Mouse (Mus musculus) hindbrain, embryonic 14.5 days (tissue): ENCODE measurements at regions not wholly inside any gene's neighbourhood (a gene's known extent, or its start where the extent isn't known, plus 50 kb on each side); places are given as distances from the start of the nearest gene placed in this dataset.
"Not testable (repeated sequence)": the region's sequence is repeated elsewhere in the genome, so short reads cannot be mapped to it uniquely, and the experiment has no call there.

Experiments
- ATAC-seq: fragments of 200-750 bp; cut with Nextera tagmentation; 2 replicates; pipeline ENCODE4 v1.8.0; 2017; ENCODE audit warnings: moderate number of reproducible peaks, mild to moderate bottlenecking, moderate TSS enrichment, moderate library complexity; ENCODE audit not compliant: low FRiP score
- DNase-seq: peaks from one replicate; pipeline ENCODE4 v3.0.0-alpha.2; 2015; ENCODE audit warnings: low spot score
- H3K27ac ChIP-seq: fragments of 300-500 bp; sonication (generic); 2 replicates; pipeline ENCODE4 v1.5.1; 2014; ENCODE audit warnings: mild to moderate bottlenecking, moderate library complexity
- H3K27me3 ChIP-seq: fragments of 300-500 bp; sonication (generic); 2 replicates; pipeline ENCODE4 v1.6.1; 2014; ENCODE audit warnings: mild to moderate bottlenecking, low read length, mixed read lengths; ENCODE audit not compliant: control insufficient read depth, insufficient read depth
- H3K36me3 ChIP-seq: fragments of 300-500 bp; sonication (generic); replicated peaks from 2 replicates; pipeline ENCODE4 v1.6.1; 2014; ENCODE audit not compliant: control insufficient read depth, insufficient read depth
- H3K4me1 ChIP-seq: fragments of 300-500 bp; sonication (generic); replicated peaks from 2 replicates; pipeline ENCODE4 v1.6.1; 2014; ENCODE audit warnings: antibody characterized with exemption, low read length, mixed read lengths; ENCODE audit not compliant: control insufficient read depth, insufficient read depth
- H3K4me2 ChIP-seq: fragments of 300-500 bp; sonication (generic); replicated peaks from 2 replicates; pipeline ENCODE4 v1.6.1; 2014; ENCODE audit warnings: mild to moderate bottlenecking, moderate library complexity
- H3K4me3 ChIP-seq: fragments of 300-500 bp; sonication (generic); replicated peaks from 2 replicates; pipeline ENCODE4 v1.5.1; 2014; ENCODE audit warnings: mild to moderate bottlenecking, low read length
- H3K9ac ChIP-seq: fragments of 300-500 bp; sonication (generic); 2 replicates; pipeline ENCODE4 v1.6.1; 2014
- H3K9me3 ChIP-seq: fragments of 300-500 bp; sonication (generic); 2 replicates; pipeline ENCODE4 v1.6.1; 2016; ENCODE audit warnings: low read length; ENCODE audit not compliant: control insufficient read depth
- WGBS: fragments of 180-500 bp; shearing (Covaris S2); extraction: QIAGEN DNeasy Blood & Tissue Kit; methylation state at CpG from one replicate; pipeline ENCODE4 v1.1.7; 2014; 5-methylcytosine and 5-hydroxymethylcytosine counted together

DNA sequence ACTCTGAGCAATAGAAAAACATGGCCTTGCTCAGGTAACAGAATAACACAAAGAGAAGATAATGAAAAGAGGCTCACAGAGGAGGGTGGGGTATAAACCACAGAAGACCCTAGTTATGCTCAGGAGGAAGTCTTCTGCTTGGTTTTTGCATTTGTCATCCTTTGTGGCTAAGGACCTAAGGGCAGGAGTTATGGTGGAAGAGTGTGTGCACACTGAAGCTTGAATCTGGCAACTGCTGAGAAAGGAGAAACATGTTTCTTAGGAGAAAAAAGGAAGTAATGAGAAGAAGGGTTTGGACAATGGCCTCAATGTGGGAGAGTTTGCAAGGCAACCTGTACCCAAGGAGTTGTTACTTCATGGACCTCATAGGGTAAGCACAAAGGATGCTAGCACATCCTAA, 106.8 kb upstream of the Nyap2 start:
- ATAC-seq (no peak), DNase-seq (no peak)
- H3K9ac ChIP-seq, result no peak overlapping the region
- no peaks in the 10 kb centered on the region for H3K36me3 ChIP-seq
- H3K4me2 ChIP-seq, result no peak overlapping the region
- H3K27ac ChIP-seq, result no peak overlapping the region
- no peak overlapping the region for H3K4me3 ChIP-seq
- no peaks in the 10 kb centered on the region for H3K9me3 ChIP-seq
- no peaks in the 10 kb centered on the region for H3K4me1 ChIP-seq
- H3K27me3 ChIP-seq, result no peaks in the 10 kb centered on the region

DNA sequence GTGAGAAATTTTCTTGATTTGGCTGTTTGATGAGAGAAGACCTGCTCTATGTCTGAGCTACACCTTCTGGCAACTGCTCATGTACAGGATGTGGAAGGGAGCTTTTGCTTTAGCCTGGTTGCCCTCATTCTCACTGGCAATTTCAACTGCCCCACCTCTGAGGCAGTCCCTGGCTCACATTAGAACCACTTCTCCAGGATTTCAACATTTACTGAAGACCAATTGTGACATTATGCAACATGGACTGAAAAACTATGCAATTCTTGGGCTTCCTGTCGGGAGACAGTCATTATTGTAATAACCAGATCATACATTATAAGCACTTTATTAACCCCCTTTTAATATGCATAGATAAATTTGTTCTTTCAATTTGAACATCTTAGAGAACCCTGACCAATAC, 107.6 kb upstream of the Nyap2 start:
- H3K27me3 ChIP-seq, result no peaks in the 10 kb centered on the region
- no peaks in the 10 kb centered on the region for H3K9me3 ChIP-seq
- no peak overlapping the region for H3K4me2 ChIP-seq
- no peaks in the 10 kb centered on the region for H3K4me1 ChIP-seq
- no peak for DNase-seq
- H3K4me3 ChIP-seq, result no peak overlapping the region
- no peak for ATAC-seq
- H3K36me3 ChIP-seq, result no peaks in the 10 kb centered on the region
- H3K9ac ChIP-seq, result no peak overlapping the region
- no peak overlapping the region for H3K27ac ChIP-seq
- 80% methylated on average over 1 of the region's 1 CpGs for WGBS

DNA sequence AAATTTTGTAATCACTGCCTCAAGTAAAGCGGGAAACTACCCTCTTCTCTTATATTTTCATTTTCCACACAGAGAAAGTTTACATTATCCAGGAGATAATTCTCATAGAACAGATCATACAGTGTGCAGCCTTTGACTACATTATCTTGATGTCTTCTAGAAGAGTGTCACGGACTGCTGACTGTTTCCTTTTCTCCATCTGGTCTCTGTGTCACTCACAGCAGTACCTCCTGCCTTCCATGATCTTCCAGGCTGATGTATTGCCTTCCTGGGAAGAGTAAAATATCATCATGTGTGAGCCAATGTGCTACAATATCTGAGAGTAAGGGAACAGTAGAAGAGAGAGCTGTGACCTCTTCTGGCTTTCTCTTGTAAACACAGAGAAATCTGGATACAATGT, 111.0 kb upstream of the Nyap2 start:
- no peak for DNase-seq
- H3K9me3 ChIP-seq, result no peaks in the 10 kb centered on the region
- H3K4me2 ChIP-seq, result no peak overlapping the region
- ATAC-seq, result no peak
- 89% methylated on average over 2 of the region's 2 CpGs for WGBS
- no peaks in the 10 kb centered on the region for H3K27me3 ChIP-seq
- no peaks in the 10 kb centered on the region for H3K4me1 ChIP-seq
- no peak overlapping the region for H3K9ac ChIP-seq
- no peak overlapping the region for H3K4me3 ChIP-seq
- H3K36me3 ChIP-seq, result no peaks in the 10 kb centered on the region
- H3K27ac ChIP-seq, result no peak overlapping the region

- WGBS, result 93% methylated on average over 5 of the region's 5 CpGs
- Histone ChIP-seq H3K4me2 (no peak overlapping the region), H3K9ac (no peak overlapping the region), H3K36me3 (no peaks in the 10 kb centered on the region), H3K27ac (no peak overlapping the region), H3K4me3 (no peak overlapping the region), H3K27me3 (no peaks in the 10 kb centered on the region), H3K4me1 (no peaks in the 10 kb centered on the region), H3K9me3 (no peaks in the 10 kb centered on the region)
- no peak for DNase-seq
- ATAC-seq, result no peak
Measured at GRCm38 (mm10) chr1:80964376-80964775, 112.4 kb upstream of the Nyap2 start.

- no peaks in the 10 kb centered on the region for H3K9me3 ChIP-seq
- H3K9ac ChIP-seq, result no peak overlapping the region
- no peaks in the 10 kb centered on the region for H3K36me3 ChIP-seq
- H3K4me1 ChIP-seq, result no peaks in the 10 kb centered on the region
- H3K27ac ChIP-seq, result no peak overlapping the region
- no peak; the same call in 1 of the 2 replicates for ATAC-seq
- H3K27me3 ChIP-seq, result no peaks in the 10 kb centered on the region
- no peak for DNase-seq
- H3K4me3 ChIP-seq, result no peak overlapping the region
- H3K4me2 ChIP-seq, result no peak overlapping the region
- WGBS, result 66% methylated on average over 1 of the region's 1 CpGs
Measured at GRCm38 (mm10) chr1:80963838-80964237, 112.9 kb upstream of the Nyap2 start.

- no peak for ATAC-seq
- WGBS, result 90% methylated on average over 4 of the region's 4 CpGs
- H3K27me3 ChIP-seq, result no peaks in the 10 kb centered on the region
- H3K4me2 ChIP-seq, result no peak overlapping the region
- no peaks in the 10 kb centered on the region for H3K4me1 ChIP-seq
- no peaks in the 10 kb centered on the region for H3K9me3 ChIP-seq
- no peak overlapping the region for H3K9ac ChIP-seq
- H3K4me3 ChIP-seq, result no peak overlapping the region
- peak; percentile 43 for DNase-seq
- H3K27ac ChIP-seq, result no peak overlapping the region
- no peaks in the 10 kb centered on the region for H3K36me3 ChIP-seq
Measured at GRCm38 (mm10) chr1:80950406-80950805, 126.3 kb upstream of the Nyap2 start.

GRCm38 (mm10) chr1:80946049-80946448, 130.7 kb upstream of the Nyap2 start:
- ATAC-seq, H3K9me3 ChIP-seq, H3K27ac ChIP-seq, H3K27me3 ChIP-seq, H3K9ac ChIP-seq, H3K36me3 ChIP-seq, DNase-seq, H3K4me1 ChIP-seq, H3K4me3 ChIP-seq, H3K4me2 ChIP-seq: not testable (repeated sequence)

DNA sequence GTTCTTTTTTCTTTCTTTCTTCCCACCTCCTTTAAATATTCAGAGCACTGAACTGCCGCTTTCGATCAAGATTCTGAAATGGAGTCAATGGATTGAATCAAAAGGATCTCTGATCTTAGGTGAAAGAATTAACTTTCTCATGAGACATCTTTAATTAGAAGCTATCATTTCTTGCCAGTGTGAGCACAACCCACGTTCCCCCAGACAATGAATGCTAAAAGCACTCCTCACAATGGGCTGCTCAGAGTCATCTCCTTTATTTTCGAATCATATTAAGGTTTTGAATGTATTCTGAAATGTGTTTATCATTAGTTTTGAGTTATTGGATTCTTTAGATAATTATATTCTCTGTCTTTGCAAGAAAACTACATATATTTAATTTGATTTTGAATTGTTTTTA, 137.4 kb upstream of the Nyap2 start:
- Histone ChIP-seq H3K36me3 (no peaks in the 10 kb centered on the region), H3K4me3 (no peak overlapping the region), H3K9ac (no peak overlapping the region), H3K27ac (peak overlapping the region; percentile 26; the same call in 1 of the 2 replicates), H3K27me3 (no peaks in the 10 kb centered on the region), H3K4me1 (no peaks in the 10 kb centered on the region), H3K4me2 (no peak overlapping the region), H3K9me3 (no peaks in the 10 kb centered on the region)
- no peak for DNase-seq
- 54% methylated on average over 4 of the region's 4 CpGs for WGBS
- ATAC-seq, result no peak

DNA sequence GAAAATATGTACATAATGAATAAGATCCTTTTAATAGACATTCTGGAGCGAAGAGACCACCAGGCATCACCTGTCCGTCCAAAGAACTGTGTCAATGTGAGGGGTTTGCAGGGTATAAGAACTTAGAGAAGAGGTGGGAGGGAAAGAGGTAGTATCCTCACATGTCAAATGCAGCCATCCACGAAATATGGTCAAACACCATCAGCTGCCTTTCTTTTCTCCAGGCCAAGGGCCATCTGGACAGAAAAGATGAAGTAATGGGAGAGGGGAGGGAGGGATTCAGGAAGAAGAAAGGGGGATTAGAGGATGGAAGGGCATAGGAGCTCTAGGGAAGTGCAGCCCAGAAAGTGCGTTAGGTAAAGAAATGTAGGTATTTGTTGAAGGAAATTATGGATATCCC, 141.0 kb upstream of the Dock10 start:
- Histone ChIP-seq H3K27me3 (no peaks in the 10 kb centered on the region), H3K27ac (no peak overlapping the region), H3K36me3 (no peaks in the 10 kb centered on the region), H3K4me1 (no peaks in the 10 kb centered on the region), H3K4me3 (no peak overlapping the region), H3K4me2 (no peak overlapping the region), H3K9ac (no peak overlapping the region), H3K9me3 (no peaks in the 10 kb centered on the region)
- no peak for DNase-seq
- ATAC-seq, result no peak
- 74% methylated on average over 4 of the region's 4 CpGs for WGBS

DNA sequence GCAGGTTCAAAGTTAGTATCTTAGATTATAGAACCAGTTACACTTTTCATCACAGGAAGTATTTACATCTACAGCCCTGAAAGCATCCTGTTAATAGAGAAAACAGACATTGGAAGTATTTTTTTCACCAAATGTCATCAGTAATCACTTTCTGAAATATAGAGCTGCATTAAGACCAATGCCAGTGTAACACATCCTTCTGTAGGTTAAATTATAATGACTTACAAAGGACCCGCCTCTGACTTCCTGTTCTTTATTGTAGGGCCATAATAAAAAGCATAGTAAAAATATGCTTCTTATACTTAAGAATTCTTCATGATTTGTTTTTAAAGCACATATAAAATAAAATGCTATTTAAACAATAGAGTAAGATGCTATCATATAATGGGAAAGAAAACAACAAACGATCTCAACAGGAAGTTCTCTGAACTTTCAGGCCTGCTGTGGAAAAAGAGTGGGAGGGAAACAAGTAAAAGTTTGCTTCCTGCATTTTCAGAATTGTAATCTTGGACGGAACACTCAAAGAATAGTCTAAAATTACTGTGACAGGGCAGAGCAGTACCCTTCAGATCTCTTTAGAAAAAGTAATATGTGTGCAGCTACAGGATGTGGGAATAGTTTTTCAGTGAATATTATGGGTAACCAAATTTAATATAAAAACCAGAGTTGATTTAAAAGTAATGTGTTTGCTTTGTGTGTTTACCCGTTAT, 116.0 kb upstream of the Dock10 start:
- DNase-seq (no peak), ATAC-seq (no peak)
- Histone ChIP-seq H3K27ac (no peak overlapping the region), H3K4me3 (no peak overlapping the region), H3K9ac (no peak overlapping the region), H3K4me2 (no peak overlapping the region), H3K4me1 (no peaks in the 10 kb centered on the region), H3K9me3 (no peaks in the 10 kb centered on the region), H3K36me3 (no peaks in the 10 kb centered on the region), H3K27me3 (no peaks in the 10 kb centered on the region)
- 80% methylated on average over 4 of the region's 4 CpGs for WGBS
